Mouse (Mus musculus) intestine, postnatal 0 days (tissue): Measurements from ENCODE around the gene Nicn1. TPM values are rescaled to one million over a fixed set of nuclear protein-coding genes. Genes with fewer than 3 reads are reported as not detected.
A peak's percentile ranks its signal among the peaks of the same experiment; 100 is the strongest.

Experiments used
- ATAC-seq: fragments of 200-750 bp; cut with Nextera tagmentation; 2 replicates; pipeline ENCODE4 v1.8.0; 2017; ENCODE audit warnings: mild to moderate bottlenecking, moderate TSS enrichment, moderate library complexity
- H3K27ac ChIP-seq: fragments of 300-500 bp; sonication (generic); 2 replicates; pipeline ENCODE4 v1.5.1; 2014; ENCODE audit warnings: mild to moderate bottlenecking, low read depth, low read length, moderate library complexity
- H3K27me3 ChIP-seq: fragments of 300-500 bp; sonication (generic); replicated peaks from 2 replicates; pipeline ENCODE4 v1.6.1; 2014; ENCODE audit warnings: low read length, mixed read lengths; ENCODE audit not compliant: control insufficient read depth, insufficient read depth
- H3K36me3 ChIP-seq: fragments of 300-500 bp; sonication (generic); 2 replicates; pipeline ENCODE4 v1.6.1; 2014; ENCODE audit warnings: mild to moderate bottlenecking, moderate library complexity; ENCODE audit not compliant: control insufficient read depth, insufficient read depth
- H3K4me1 ChIP-seq: fragments of 300-500 bp; sonication (generic); replicated peaks from 2 replicates; pipeline ENCODE4 v1.6.1; 2014; ENCODE audit warnings: antibody characterized with exemption, low read length, mixed read lengths; ENCODE audit not compliant: control insufficient read depth, insufficient read depth
- H3K4me2 ChIP-seq: fragments of 300-500 bp; sonication (generic); replicated peaks from 2 replicates; pipeline ENCODE4 v1.6.1; 2014; ENCODE audit warnings: low read depth, mild to moderate bottlenecking, moderate library complexity
- H3K4me3 ChIP-seq: fragments of 300-500 bp; sonication (generic); 2 replicates; pipeline ENCODE4 v1.5.1; 2014; ENCODE audit warnings: low read depth, low read length
- H3K9ac ChIP-seq: fragments of 300-500 bp; sonication (generic); 2 replicates; pipeline ENCODE4 v1.6.1; 2014; ENCODE audit warnings: mild to moderate bottlenecking, low read depth, low read length
- H3K9me3 ChIP-seq: fragments of 300-500 bp; sonication (generic); 2 replicates; pipeline ENCODE4 v1.6.1; 2016; ENCODE audit warnings: mixed run types; ENCODE audit not compliant: control insufficient read depth
- CTCF ChIP-seq: sonication (generic); IDR thresholded peaks from 2 replicates; pipeline ENCODE4 v1.5.1; 2016; ENCODE audit warnings: low read depth, mild to moderate bottlenecking, control low read depth, antibody characterized with exemption, moderate library complexity
- WGBS: fragments of 180-500 bp; shearing (Covaris S2); extraction: QIAGEN DNeasy Blood & Tissue Kit; methylation state at CpG from one replicate; pipeline ENCODE4 v1.1.7; 2014; 5-methylcytosine and 5-hydroxymethylcytosine counted together
- polyA plus RNA-seq: library from polyadenylated mRNA; unstranded; fragments of >200 nt; fragmentation: Nextera tagmentation; extraction: Ambion mirVana; gene quantifications from 2 replicates; pipeline ENCODE4 v1.2.1, GENCODE M21; 2015

The Nicn1 gene
- polyA plus RNA-seq, 1 experiment from 2014 or later, result 15.6 TPM

GRCm38 (mm10) chr9:108343835-108344234 is 53.6 kb downstream of the Nicn1 start:
- H3K9ac ChIP-seq, result no peak overlapping the region
- no peak for TF ChIP-seq CTCF
- WGBS, result 80% methylated on average over 1 of the region's 1 CpGs

GRCm38 (mm10) chr9:108344471-108344870 is 54.2 kb downstream of the Nicn1 start:
- H3K27ac ChIP-seq, result 0 out of 2 replicates have a peak overlapping the region, but pooled peaks have one; percentile 96
- H3K4me2 ChIP-seq, result no peak overlapping the region
- H3K9ac ChIP-seq, result no peak overlapping the region
- ATAC-seq, result no peak
- no peak for TF ChIP-seq CTCF
- 84% methylated on average over 4 of the region's 4 CpGs for WGBS
- H3K4me1 ChIP-seq, result peaks cover 15% of the 10 kb centered on the region
- H3K36me3 ChIP-seq, result peaks cover 3% of the 10 kb centered on the region; the same call in 1 of the 2 replicates
- H3K9me3 ChIP-seq, result no peaks in the 10 kb centered on the region
- H3K27me3 ChIP-seq, result no peaks in the 10 kb centered on the region
- no peak overlapping the region for H3K4me3 ChIP-seq

More at GRCm38 (mm10) chr9:108343835-108344234, 53.6 kb downstream of the Nicn1 start:
- no peaks in the 10 kb centered on the region for H3K9me3 ChIP-seq
- H3K27ac ChIP-seq, result peak overlapping the region; percentile 96; the same call in 1 of the 2 replicates
- H3K4me3 ChIP-seq, result no peak overlapping the region
- peaks cover 3% of the 10 kb centered on the region; the same call in 1 of the 2 replicates for H3K36me3 ChIP-seq
- no peaks in the 10 kb centered on the region for H3K27me3 ChIP-seq
- no peak overlapping the region for H3K4me2 ChIP-seq
- peaks cover 15% of the 10 kb centered on the region for H3K4me1 ChIP-seq
- no peak for ATAC-seq

Other genes with a start within 250 kb of the Nicn1 start
- gene Gmppb, start 241.2 kb upstream of the Nicn1 start, polyA plus RNA-seq, result 146 and 154 TPM in 2 replicates
- gene Amigo3, start 237.3 kb upstream of the Nicn1 start, polyA plus RNA-seq, result 4.4 and 4.8 TPM in 2 replicates
- gene Mst1, start 210.0 kb upstream of the Nicn1 start, polyA plus RNA-seq, result 0.78 and 0.84 TPM in 2 replicates
- gene Rnf123, start 207.1 kb upstream of the Nicn1 start, polyA plus RNA-seq, result 17.2 and 18.2 TPM in 2 replicates
- gene Apeh, start 195.8 kb upstream of the Nicn1 start, polyA plus RNA-seq, result 82.6 and 98.4 TPM in 2 replicates
- gene Bsn, start 100.0 kb upstream of the Nicn1 start, polyA plus RNA-seq, result 1.6 and 1.9 TPM in 2 replicates
- gene Dag1, start 26.5 kb upstream of the Nicn1 start, polyA plus RNA-seq, result 42.9 and 44.6 TPM in 2 replicates
- gene Amt, start 6.4 kb downstream of the Nicn1 start, polyA plus RNA-seq, result 4.5 and 4.8 TPM in 2 replicates
- gene Rhoa, start 15.7 kb downstream of the Nicn1 start, polyA plus RNA-seq, result 313 and 315 TPM in 2 replicates
- 48.6 and 50.4 TPM in 2 replicates for gene Tcta, start 15.7 kb downstream of the Nicn1 start, polyA plus RNA-seq
- 997 and 1,037 TPM in 2 replicates for gene Gpx1, start 48.5 kb downstream of the Nicn1 start, polyA plus RNA-seq
- 44.9 and 45.2 TPM in 2 replicates for gene Usp4, start 57.4 kb downstream of the Nicn1 start, polyA plus RNA-seq
- 0.14 TPM in 1 of 2 replicates, not detected in the other for gene 1700102P08Rik, start 102.4 kb downstream of the Nicn1 start, polyA plus RNA-seq
- 0.29 TPM in 2 replicates for gene Ccdc36, start 138.1 kb downstream of the Nicn1 start, polyA plus RNA-seq
- gene BC048562, start 146.1 kb downstream of the Nicn1 start, polyA plus RNA-seq, result not detected in 2 replicates
- 29.4 and 30.2 TPM in 2 replicates for gene Ccdc71, start 170.1 kb downstream of the Nicn1 start, polyA plus RNA-seq
- gene Klhdc8b, start 171.2 kb downstream of the Nicn1 start, polyA plus RNA-seq, result 24.2 and 24.8 TPM in 2 replicates
- gene Lamb2, start 189.3 kb downstream of the Nicn1 start, polyA plus RNA-seq, result 8.9 and 10.1 TPM in 2 replicates
- gene Usp19, start 200.2 kb downstream of the Nicn1 start, polyA plus RNA-seq, result 17.2 and 17.6 TPM in 2 replicates
- gene Qars, start 217.3 kb downstream of the Nicn1 start, polyA plus RNA-seq, result 66.4 and 74.7 TPM in 2 replicates
- 46.8 and 48.7 TPM in 2 replicates for gene Qrich1, start 226.4 kb downstream of the Nicn1 start, polyA plus RNA-seq